Mouse (Mus musculus) midbrain, embryonic 11.5 days (tissue): Measurements from ENCODE around the gene Vps8. TPM values are rescaled to one million over a fixed set of nuclear protein-coding genes. Genes with fewer than 3 reads are reported as not detected.
A peak's percentile ranks its signal among the peaks of the same experiment; 100 is the strongest.

Experiments used
- ATAC-seq: fragments of 200-750 bp; cut with Nextera tagmentation; 2 replicates; pipeline ENCODE4 v1.8.0; 2017; ENCODE audit warnings: moderate TSS enrichment, moderate library complexity; ENCODE audit not compliant: low FRiP score
- DNase-seq: peaks from one replicate; pipeline ENCODE4 v3.0.0; 2015; ENCODE audit warnings: low spot score; ENCODE audit errors: missing footprints
- H3K27ac ChIP-seq: fragments of 300-500 bp; sonication (generic); 2 replicates; pipeline ENCODE4 v1.5.1; 2014; ENCODE audit warnings: low read depth, low read length
- H3K27me3 ChIP-seq: fragments of 300-500 bp; sonication (generic); 2 replicates; pipeline ENCODE4 v1.6.1; 2014; ENCODE audit warnings: mild to moderate bottlenecking, low read length, moderate library complexity, mixed read lengths; ENCODE audit not compliant: control insufficient read depth, insufficient read depth
- H3K36me3 ChIP-seq: fragments of 300-500 bp; sonication (generic); 2 replicates; pipeline ENCODE4 v1.6.1; 2014; ENCODE audit warnings: mild to moderate bottlenecking, low read length, moderate library complexity, mixed read lengths; ENCODE audit not compliant: control insufficient read depth, insufficient read depth
- H3K4me1 ChIP-seq: fragments of 300-500 bp; sonication (generic); 2 replicates; pipeline ENCODE4 v1.6.1; 2014; ENCODE audit warnings: low read length; ENCODE audit not compliant: control insufficient read depth, insufficient read depth
- H3K4me2 ChIP-seq: fragments of 300-500 bp; sonication (generic); 2 replicates; pipeline ENCODE4 v1.6.1; 2014; ENCODE audit warnings: mild to moderate bottlenecking, moderate library complexity
- H3K4me3 ChIP-seq: fragments of 300-500 bp; sonication (generic); 2 replicates; pipeline ENCODE4 v1.5.1; 2014; ENCODE audit warnings: low read depth, low read length
- H3K9ac ChIP-seq: fragments of 300-500 bp; sonication (generic); 2 replicates; pipeline ENCODE4 v1.6.1; 2014; ENCODE audit warnings: low read length
- H3K9me3 ChIP-seq: fragments of 300-500 bp; sonication (generic); 2 replicates; pipeline ENCODE4 v1.6.1; 2016; ENCODE audit warnings: low read length; ENCODE audit not compliant: control insufficient read depth
- WGBS: fragments of 180-500 bp; shearing (Covaris S2); extraction: QIAGEN DNeasy Blood & Tissue Kit; methylation state at CpG from one replicate; pipeline ENCODE4 v1.1.7; 2014; 5-methylcytosine and 5-hydroxymethylcytosine counted together
- polyA plus RNA-seq: library from polyadenylated mRNA; unstranded; fragments of >200 nt; fragmentation: Nextera tagmentation; extraction: Ambion mirVana; gene quantifications from 2 replicates; pipeline ENCODE4 v1.2.1, GENCODE M21; 2014

Vps8 gene
- polyA plus RNA-seq, 1 experiment from 2014 or later: 27.1 TPM

- H3K27ac ChIP-seq: peak overlapping the region; percentile 64
- no peak overlapping the region for H3K4me3 ChIP-seq
- H3K27me3 ChIP-seq: no peaks in the 10 kb centered on the region
- H3K9ac ChIP-seq: peak overlapping the region; percentile 17; the same call in 1 of the 2 replicates
- H3K9me3 ChIP-seq: no peaks in the 10 kb centered on the region
- H3K36me3 ChIP-seq: no peaks in the 10 kb centered on the region
- ATAC-seq: peak; percentile 65
- WGBS: 4% methylated on average over 8 of the region's 8 CpGs
- H3K4me1 ChIP-seq: peaks cover 19% of the 10 kb centered on the region
- peak; percentile 93 for DNase-seq
- peak overlapping the region; percentile 14; the same call in 1 of the 2 replicates for H3K4me2 ChIP-seq
These were observed 24.4 kb upstream of the Vps8 start for GRCm38 (mm10) chr16:21398345-21399051.

- ATAC-seq: no peak
- H3K27ac ChIP-seq: no peak overlapping the region
These were observed 23.0 kb upstream of the Vps8 start for GRCm38 (mm10) chr16:21399942-21400341.

GRCm38 (mm10) chr16:21402068-21402467, 20.9 kb upstream of the Vps8 start:
- peaks cover 8% of the 10 kb centered on the region; the same call in 1 of the 2 replicates for H3K4me1 ChIP-seq

More at GRCm38 (mm10) chr16:21399942-21400341, 23.0 kb upstream of the Vps8 start:
- Histone ChIP-seq H3K9ac (no peak overlapping the region), H3K4me1 (peaks cover 16% of the 10 kb centered on the region), H3K9me3 (no peaks in the 10 kb centered on the region), H3K4me3 (no peak overlapping the region), H3K4me2 (no peak overlapping the region), H3K36me3 (no peaks in the 10 kb centered on the region), H3K27me3 (no peaks in the 10 kb centered on the region)
- DNase-seq: no peak
- WGBS: 87% methylated on average over 4 of the region's 4 CpGs

GRCm38 (mm10) chr16:21403402-21403801, 19.5 kb upstream of the Vps8 start:
- WGBS: 89% methylated on average over 2 of the region's 2 CpGs

More at GRCm38 (mm10) chr16:21402068-21402467, 20.9 kb upstream of the Vps8 start:
- ATAC-seq (no peak), DNase-seq (no peak)
- Histone ChIP-seq H3K36me3 (no peaks in the 10 kb centered on the region), H3K27me3 (no peaks in the 10 kb centered on the region), H3K4me3 (no peak overlapping the region), H3K9me3 (no peaks in the 10 kb centered on the region), H3K4me2 (no peak overlapping the region), H3K9ac (no peak overlapping the region), H3K27ac (no peak overlapping the region)
- 81% methylated on average over 17 of the region's 17 CpGs for WGBS

GRCm38 (mm10) chr16:21404631-21405030, 18.3 kb upstream of the Vps8 start:
- no peak overlapping the region for H3K4me2 ChIP-seq
- no peaks in the 10 kb centered on the region for H3K4me1 ChIP-seq
- H3K9ac ChIP-seq: no peak overlapping the region
- H3K4me3 ChIP-seq: no peak overlapping the region
- no peaks in the 10 kb centered on the region for H3K9me3 ChIP-seq
- WGBS: 57% methylated on average over 5 of the region's 5 CpGs
- no peak overlapping the region for H3K27ac ChIP-seq
- ATAC-seq: no peak
- no peaks in the 10 kb centered on the region for H3K36me3 ChIP-seq
- H3K27me3 ChIP-seq: no peaks in the 10 kb centered on the region
- no peak for DNase-seq

More at GRCm38 (mm10) chr16:21403402-21403801, 19.5 kb upstream of the Vps8 start:
- ATAC-seq (no peak), DNase-seq (no peak)
- Histone ChIP-seq H3K36me3 (no peaks in the 10 kb centered on the region), H3K4me2 (no peak overlapping the region), H3K9ac (no peak overlapping the region), H3K27me3 (no peaks in the 10 kb centered on the region), H3K4me1 (peaks cover 5% of the 10 kb centered on the region; the same call in 1 of the 2 replicates), H3K4me3 (no peak overlapping the region), H3K27ac (no peak overlapping the region), H3K9me3 (no peaks in the 10 kb centered on the region)

- Histone ChIP-seq H3K27ac (no peak overlapping the region), H3K4me1 (no peaks in the 10 kb centered on the region), H3K9ac (no peak overlapping the region), H3K9me3 (no peaks in the 10 kb centered on the region), H3K4me2 (no peak overlapping the region), H3K36me3 (no peaks in the 10 kb centered on the region), H3K4me3 (no peak overlapping the region), H3K27me3 (no peaks in the 10 kb centered on the region)
- no peak; the same call in 1 of the 2 replicates for ATAC-seq
- DNase-seq: no peak
- 72% methylated on average over 6 of the region's 6 CpGs for WGBS
These were observed 17.5 kb upstream of the Vps8 start for GRCm38 (mm10) chr16:21405224-21405969.

GRCm38 (mm10) chr16:21406136-21406535, 16.8 kb upstream of the Vps8 start:
- H3K4me1 ChIP-seq: no peaks in the 10 kb centered on the region
- H3K9me3 ChIP-seq: no peaks in the 10 kb centered on the region
- no peak overlapping the region for H3K9ac ChIP-seq
- H3K27ac ChIP-seq: no peak overlapping the region
- no peaks in the 10 kb centered on the region for H3K36me3 ChIP-seq
- DNase-seq (no peak), ATAC-seq (no peak)
- no peak overlapping the region for H3K4me2 ChIP-seq
- H3K4me3 ChIP-seq: no peak overlapping the region
- no peaks in the 10 kb centered on the region for H3K27me3 ChIP-seq
- WGBS: 66% methylated on average over 6 of the region's 6 CpGs

GRCm38 (mm10) chr16:21411779-21412178, 11.1 kb upstream of the Vps8 start:
- no peaks in the 10 kb centered on the region for H3K27me3 ChIP-seq
- DNase-seq: peak; percentile 56
- no peak for ATAC-seq
- no peaks in the 10 kb centered on the region for H3K4me1 ChIP-seq
- H3K36me3 ChIP-seq: no peaks in the 10 kb centered on the region
- H3K9ac ChIP-seq: no peak overlapping the region
- H3K4me3 ChIP-seq: no peak overlapping the region
- H3K4me2 ChIP-seq: no peak overlapping the region
- no peaks in the 10 kb centered on the region for H3K9me3 ChIP-seq
- no peak overlapping the region for H3K27ac ChIP-seq

- H3K27ac ChIP-seq: no peak overlapping the region
- no peaks in the 10 kb centered on the region for H3K36me3 ChIP-seq
- ATAC-seq (peak; percentile 73), DNase-seq (peak; percentile 98)
- H3K4me3 ChIP-seq: no peak overlapping the region
- H3K9ac ChIP-seq: no peak overlapping the region
- no peaks in the 10 kb centered on the region for H3K27me3 ChIP-seq
- 21% methylated on average over 8 of the region's 8 CpGs for WGBS
- no peaks in the 10 kb centered on the region for H3K9me3 ChIP-seq
- H3K4me2 ChIP-seq: no peak overlapping the region
- H3K4me1 ChIP-seq: no peaks in the 10 kb centered on the region
These were observed 10.3 kb upstream of the Vps8 start for GRCm38 (mm10) chr16:21412593-21413047.
